In the genomic region with DNA sequence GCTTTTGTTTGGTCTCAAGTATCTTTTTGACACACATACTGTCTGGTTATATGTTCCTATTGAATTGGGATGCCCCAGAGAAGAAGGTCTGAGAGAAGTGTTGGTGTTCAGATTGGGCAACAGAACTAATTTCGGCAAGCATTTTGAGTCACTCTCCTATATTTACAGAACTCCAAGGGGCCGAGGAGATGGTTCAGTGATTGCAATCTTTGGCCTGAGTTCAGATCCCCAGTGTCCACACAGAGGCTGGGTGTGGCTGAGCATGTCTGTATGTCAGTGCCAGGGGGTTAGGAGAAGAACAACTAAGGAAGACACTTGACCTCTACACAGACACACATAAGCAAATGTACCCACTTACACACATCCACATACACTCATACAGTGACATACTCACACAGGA, we compare ENCODE assay signal across 18 mouse cellular contexts.
A peak's percentile ranks its signal among the peaks of the same experiment; 100 is the strongest.
DNase-seq lines count a peak whose midpoint lies in the region; ATAC-seq and TF ChIP-seq lines count a peak whose summit lies in the region.
"Had no signal": no experiment of that assay in that cellular context is flagged by ENCODE, and none has a peak within 500 bp of the region (broad histone marks: within the 10 kb centered on the region; RNA-seq: fewer than 3 reads in every experiment).

No protein-coding gene starts in this region.

- no peak overlapping the region for H3K4me3 ChIP-seq in forebrain, embryonic 16.5 days (replicated peaks; ENCODE audit: low read length)
- H3K4me3 ChIP-seq in forebrain, embryonic 15.5 days: no peak overlapping the region
- no peak overlapping the region for H3K4me3 ChIP-seq in liver, adult 2 months (ENCODE audit: insufficient read depth, low read depth, low read length)
- H3K4me3 ChIP-seq in liver, postnatal 0 days (ENCODE audit: low read depth, low read length): no peak overlapping the region
- H3K4me3 ChIP-seq: embryonic facial prominence, embryonic 13.5 days; embryonic facial prominence, embryonic 15.5 days; erythroblast, embryonic 14.5 days; forebrain, embryonic 10.5 days; forebrain, embryonic 12.5 days had no signal

- H3K4me1 ChIP-seq in forebrain, embryonic 16.5 days (replicated peaks; ENCODE audit: control insufficient read depth, insufficient read depth, low read length): no peaks in the 10 kb centered on the region
- H3K4me1 ChIP-seq in forebrain, embryonic 15.5 days: peaks cover 2% of the 10 kb centered on the region; the same call in 1 of the 2 replicates
- no peaks in the 10 kb centered on the region for H3K4me1 ChIP-seq in liver, adult 2 months (ENCODE audit: control insufficient read depth, insufficient read depth, low read length)
- H3K4me1 ChIP-seq in liver, postnatal 0 days (ENCODE audit: insufficient read depth): no peaks in the 10 kb centered on the region
- H3K4me1 ChIP-seq: embryonic facial prominence, embryonic 13.5 days; embryonic facial prominence, embryonic 15.5 days; forebrain, embryonic 10.5 days; forebrain, embryonic 12.5 days had no signal

- no peak for TF ChIP-seq EP300 in liver, postnatal 0 days (IDR thresholded peaks at IDR 0.05; ENCODE audit: low read depth)

- no peaks in the 10 kb centered on the region for H3K79me2 ChIP-seq in liver, adult 2 months (ENCODE audit: control insufficient read depth, insufficient read depth, low read length)

- 80% methylated on average over 2 of the region's 2 CpGs for WGBS in forebrain, embryonic 16.5 days
- 79% methylated on average over 2 of the region's 2 CpGs for WGBS in forebrain, embryonic 15.5 days
- WGBS in liver, adult 2 months: 21% methylated on average over 2 of the region's 2 CpGs
- WGBS in liver, postnatal 0 days (ENCODE audit: insufficient replicate concordance): 50% methylated on average over 2 of the region's 2 CpGs

- no peak overlapping the region for H3K4me2 ChIP-seq in forebrain, embryonic 16.5 days (ENCODE audit: low read length)
- H3K4me2 ChIP-seq in forebrain, embryonic 15.5 days (replicated peaks): no peak overlapping the region
- no peak overlapping the region for H3K4me2 ChIP-seq in liver, postnatal 0 days (ENCODE audit: low read depth, low read length)
- H3K4me2 ChIP-seq: embryonic facial prominence, embryonic 13.5 days; embryonic facial prominence, embryonic 15.5 days; forebrain, embryonic 12.5 days had no signal

- no peaks in the 10 kb centered on the region for H3K27me3 ChIP-seq in forebrain, embryonic 16.5 days (replicated peaks; ENCODE audit: control insufficient read depth, insufficient read depth, low read length)
- no peaks in the 10 kb centered on the region for H3K27me3 ChIP-seq in forebrain, embryonic 15.5 days
- no peaks in the 10 kb centered on the region for H3K27me3 ChIP-seq in liver, adult 2 months (ENCODE audit: control insufficient read depth, insufficient read depth, low read length)
- H3K27me3 ChIP-seq in liver, postnatal 0 days (ENCODE audit: insufficient read depth, low read length): no peaks in the 10 kb centered on the region
- H3K27me3 ChIP-seq: embryonic facial prominence, embryonic 13.5 days; embryonic facial prominence, embryonic 15.5 days; forebrain, embryonic 12.5 days had no signal

- H3K36me3 ChIP-seq in forebrain, embryonic 16.5 days (ENCODE audit: control insufficient read depth, insufficient read depth): no peaks in the 10 kb centered on the region
- H3K36me3 ChIP-seq in forebrain, embryonic 15.5 days: no peaks in the 10 kb centered on the region
- H3K36me3 ChIP-seq in liver, adult 2 months (ENCODE audit: control insufficient read depth, insufficient read depth, low read length): no peaks in the 10 kb centered on the region
- H3K36me3 ChIP-seq in liver, postnatal 0 days (replicated peaks; ENCODE audit: insufficient read depth, low read length): no peaks in the 10 kb centered on the region
- H3K36me3 ChIP-seq: embryonic facial prominence, embryonic 13.5 days; embryonic facial prominence, embryonic 15.5 days; forebrain, embryonic 10.5 days; forebrain, embryonic 12.5 days had no signal

- ATAC-seq in forebrain, embryonic 16.5 days: no peak
- ATAC-seq in forebrain, embryonic 15.5 days (replicated peaks): no peak
- no peak for ATAC-seq in liver, postnatal 0 days

- H3K9me3 ChIP-seq in forebrain, embryonic 16.5 days (ENCODE audit: control insufficient read depth, low read length): no peaks in the 10 kb centered on the region
- H3K9me3 ChIP-seq in forebrain, embryonic 15.5 days: no peaks in the 10 kb centered on the region
- H3K9me3 ChIP-seq in liver, postnatal 0 days (ENCODE audit: low read length): no peaks in the 10 kb centered on the region
- H3K9me3 ChIP-seq: embryonic facial prominence, embryonic 13.5 days; embryonic facial prominence, embryonic 15.5 days; forebrain, embryonic 10.5 days; forebrain, embryonic 12.5 days had no signal

- TF ChIP-seq POLR2A in liver, adult 2 months (IDR thresholded peaks at IDR 0.05; ENCODE audit: extremely low read depth, insufficient read depth, low read length): no peak

- peak overlapping the region; percentile 1; the same call in 1 of the 2 replicates for H3K27ac ChIP-seq in forebrain, embryonic 16.5 days (ENCODE audit: low read length)
- H3K27ac ChIP-seq in forebrain, embryonic 15.5 days (replicated peaks): no peak overlapping the region; the same call in 1 of the 2 replicates
- H3K27ac ChIP-seq in liver, adult 2 months (replicated peaks; ENCODE audit: insufficient read depth, low read depth, low read length): no peak overlapping the region
- H3K27ac ChIP-seq in liver, postnatal 0 days (ENCODE audit: low read depth): no peak overlapping the region
- H3K27ac ChIP-seq: embryonic facial prominence, embryonic 13.5 days; embryonic facial prominence, embryonic 15.5 days; forebrain, embryonic 10.5 days; forebrain, embryonic 12.5 days had no signal

- DNase-seq in liver, adult 2 months (ENCODE audit: extremely low read depth, low read depth, low spot score): peak; percentile 84
- DNase-seq in liver, postnatal 0 days: no peak
- DNase-seq: adrenal gland, adult 2 months; adrenal gland, postnatal 10 days; adrenal gland, postnatal 25 days; cerebellum, adult 11-12 months; cerebellum, adult 2 months; cerebellum, adult 9-10 months; cerebellum, postnatal 14 days; cerebellum, postnatal 36 days; embryo, embryonic 11 days had no signal

- no peak overlapping the region for H3K9ac ChIP-seq in forebrain, embryonic 16.5 days (replicated peaks; ENCODE audit: low read depth, low read length)
- no peak overlapping the region for H3K9ac ChIP-seq in forebrain, embryonic 15.5 days (replicated peaks)
- no peak overlapping the region for H3K9ac ChIP-seq in liver, adult 2 months (ENCODE audit: low read depth, low read length)
- no peak overlapping the region for H3K9ac ChIP-seq in liver, postnatal 0 days (replicated peaks)
- H3K9ac ChIP-seq: embryonic facial prominence, embryonic 13.5 days; embryonic facial prominence, embryonic 15.5 days; forebrain, embryonic 12.5 days had no signal

- TF ChIP-seq CTCF in liver, adult 2 months (IDR thresholded peaks at IDR 0.05; ENCODE audit: low read depth, low read length): no peak
- TF ChIP-seq CTCF in liver, postnatal 0 days (IDR thresholded peaks at IDR 0.05; ENCODE audit: low read depth): no peak
